Mouse (Mus musculus): ENCODE results near the gene Abca4.

GRCm38 (mm10) chr3:122022355-122022754 is 21.9 kb upstream of the Abca4 start:
- TF ChIP-seq POLR2A (IDR thresholded peaks at IDR 0.05; ENCODE audit: borderline replicate concordance, extremely low read depth, low read depth, low read length), result no peak
- TF ChIP-seq CTCF (IDR thresholded peaks at IDR 0.05; ENCODE audit: insufficient read depth, low read length), result no peak
